Mouse (Mus musculus): ENCODE data around the gene Tspyl3. TPM values are rescaled to one million over a fixed set of nuclear protein-coding genes. Genes with fewer than 3 reads are reported as not detected.

Gene Tspyl3
- polyA plus RNA-seq, 1 experiment from 2014 or later, result 7.4 TPM

- Histone ChIP-seq H3K4me3 (ENCODE audit: low read depth, low read length) (no peak overlapping the region), H3K36me3 (ENCODE audit: control insufficient read depth, insufficient read depth, low read length) (no peaks in the 10 kb centered on the region), H3K9ac (ENCODE audit: low read depth, low read length) (no peak overlapping the region), H3K27me3 (ENCODE audit: control insufficient read depth, insufficient read depth, low read length) (no peaks in the 10 kb centered on the region), H3K4me1 (replicated peaks; ENCODE audit: control insufficient read depth, insufficient read depth, low read length) (no peaks in the 10 kb centered on the region), H3K9me3 (ENCODE audit: control insufficient read depth, low read length) (no peaks in the 10 kb centered on the region), H3K4me2 (replicated peaks; ENCODE audit: low read depth, low read length) (no peak overlapping the region), H3K27ac (ENCODE audit: low read depth, low read length) (no peak overlapping the region)
- 87% methylated on average over 10 of the region's 10 CpGs for WGBS
- no peak for DNase-seq (ENCODE audit: low spot score)
- ATAC-seq (ENCODE audit: low FRiP score), result no peak
Observed at GRCm38 (mm10) chr2:153217826-153218340, 7.4 kb downstream of the Tspyl3 start.

GRCm38 (mm10) chr2:153215421-153215820 is 9.8 kb downstream of the Tspyl3 start:
- H3K27me3 ChIP-seq (ENCODE audit: control insufficient read depth, insufficient read depth, low read length), result no peaks in the 10 kb centered on the region
- H3K36me3 ChIP-seq (ENCODE audit: control insufficient read depth, insufficient read depth, low read length), result no peaks in the 10 kb centered on the region
- H3K9me3 ChIP-seq (ENCODE audit: control insufficient read depth, low read length), result no peaks in the 10 kb centered on the region
- H3K4me1 ChIP-seq (replicated peaks; ENCODE audit: control insufficient read depth, insufficient read depth, low read length), result no peaks in the 10 kb centered on the region
- H3K4me3 ChIP-seq (ENCODE audit: low read depth, low read length), result no peak overlapping the region
- DNase-seq (ENCODE audit: low spot score), result no peak
- no peak for ATAC-seq (ENCODE audit: low FRiP score)
- no peak overlapping the region for H3K27ac ChIP-seq (ENCODE audit: low read depth, low read length)
- H3K9ac ChIP-seq (ENCODE audit: low read depth, low read length), result no peak overlapping the region
- no peak overlapping the region for H3K4me2 ChIP-seq (replicated peaks; ENCODE audit: low read depth, low read length)
- 84% methylated on average over 4 of the region's 4 CpGs for WGBS

- Histone ChIP-seq H3K36me3 (ENCODE audit: control insufficient read depth, insufficient read depth, low read length) (no peaks in the 10 kb centered on the region), H3K4me2 (replicated peaks; ENCODE audit: low read depth, low read length) (no peak overlapping the region), H3K27me3 (ENCODE audit: control insufficient read depth, insufficient read depth, low read length) (no peaks in the 10 kb centered on the region), H3K4me1 (replicated peaks; ENCODE audit: control insufficient read depth, insufficient read depth, low read length) (no peaks in the 10 kb centered on the region), H3K4me3 (ENCODE audit: low read depth, low read length) (no peak overlapping the region), H3K9ac (ENCODE audit: low read depth, low read length) (no peak overlapping the region), H3K27ac (ENCODE audit: low read depth, low read length) (no peak overlapping the region), H3K9me3 (ENCODE audit: control insufficient read depth, low read length) (no peaks in the 10 kb centered on the region)
- WGBS, result 84% methylated on average over 6 of the region's 6 CpGs
- DNase-seq (ENCODE audit: low spot score) (no peak), ATAC-seq (ENCODE audit: low FRiP score) (no peak)
Observed at GRCm38 (mm10) chr2:153214771-153215259, 10.4 kb downstream of the Tspyl3 start.

- Histone ChIP-seq H3K4me3 (ENCODE audit: low read depth, low read length) (no peak overlapping the region), H3K4me1 (replicated peaks; ENCODE audit: control insufficient read depth, insufficient read depth, low read length) (no peaks in the 10 kb centered on the region), H3K9me3 (ENCODE audit: control insufficient read depth, low read length) (no peaks in the 10 kb centered on the region), H3K9ac (ENCODE audit: low read depth, low read length) (no peak overlapping the region), H3K36me3 (ENCODE audit: control insufficient read depth, insufficient read depth, low read length) (0 out of 2 replicates have a peak, but pooled peaks cover 2% of the 10 kb centered on the region), H3K27ac (ENCODE audit: low read depth, low read length) (no peak overlapping the region), H3K27me3 (ENCODE audit: control insufficient read depth, insufficient read depth, low read length) (no peaks in the 10 kb centered on the region), H3K4me2 (replicated peaks; ENCODE audit: low read depth, low read length) (no peak overlapping the region)
- ATAC-seq (ENCODE audit: low FRiP score), result no peak
- DNase-seq (ENCODE audit: low spot score), result no peak
- WGBS, result 87% methylated on average over 4 of the region's 4 CpGs
Observed at GRCm38 (mm10) chr2:153213351-153213750, 11.9 kb downstream of the Tspyl3 start.

GRCm38 (mm10) chr2:153211451-153211850 is 13.8 kb downstream of the Tspyl3 start:
- Histone ChIP-seq H3K4me2 (replicated peaks; ENCODE audit: low read depth, low read length) (no peak overlapping the region), H3K9ac (ENCODE audit: low read depth, low read length) (no peak overlapping the region), H3K4me3 (ENCODE audit: low read depth, low read length) (no peak overlapping the region), H3K36me3 (ENCODE audit: control insufficient read depth, insufficient read depth, low read length) (0 out of 2 replicates have a peak, but pooled peaks cover 2% of the 10 kb centered on the region), H3K27me3 (ENCODE audit: control insufficient read depth, insufficient read depth, low read length) (no peaks in the 10 kb centered on the region), H3K27ac (ENCODE audit: low read depth, low read length) (no peak overlapping the region), H3K9me3 (ENCODE audit: control insufficient read depth, low read length) (no peaks in the 10 kb centered on the region), H3K4me1 (replicated peaks; ENCODE audit: control insufficient read depth, insufficient read depth, low read length) (no peaks in the 10 kb centered on the region)
- DNase-seq (ENCODE audit: low spot score) (no peak), ATAC-seq (ENCODE audit: low FRiP score) (no peak)
- 93% methylated on average over 5 of the region's 5 CpGs for WGBS

GRCm38 (mm10) chr2:153209286-153209685 is 16.0 kb downstream of the Tspyl3 start:
- Histone ChIP-seq H3K9ac (ENCODE audit: low read depth, low read length) (no peak overlapping the region), H3K36me3 (ENCODE audit: control insufficient read depth, insufficient read depth, low read length) (0 out of 2 replicates have a peak, but pooled peaks cover 5% of the 10 kb centered on the region), H3K9me3 (ENCODE audit: control insufficient read depth, low read length) (no peaks in the 10 kb centered on the region), H3K27ac (ENCODE audit: low read depth, low read length) (no peak overlapping the region), H3K27me3 (ENCODE audit: control insufficient read depth, insufficient read depth, low read length) (no peaks in the 10 kb centered on the region), H3K4me1 (replicated peaks; ENCODE audit: control insufficient read depth, insufficient read depth, low read length) (no peaks in the 10 kb centered on the region), H3K4me2 (replicated peaks; ENCODE audit: low read depth, low read length) (no peak overlapping the region), H3K4me3 (ENCODE audit: low read depth, low read length) (no peak overlapping the region)
- DNase-seq (ENCODE audit: low spot score), result no peak
- 90% methylated on average over 5 of the region's 5 CpGs for whole genome bisulfite sequencing
- ATAC-seq (ENCODE audit: low FRiP score), result no peak

- no peak overlapping the region for H3K4me3 ChIP-seq (ENCODE audit: low read depth, low read length)
- H3K27ac ChIP-seq (ENCODE audit: low read depth, low read length), result no peak overlapping the region
- H3K4me2 ChIP-seq (replicated peaks; ENCODE audit: low read depth, low read length), result no peak overlapping the region
- ATAC-seq (ENCODE audit: low FRiP score), result no peak
- H3K36me3 ChIP-seq (ENCODE audit: control insufficient read depth, insufficient read depth, low read length), result 0 out of 2 replicates have a peak, but pooled peaks cover 5% of the 10 kb centered on the region
- no peaks in the 10 kb centered on the region for H3K27me3 ChIP-seq (ENCODE audit: control insufficient read depth, insufficient read depth, low read length)
- no peaks in the 10 kb centered on the region for H3K9me3 ChIP-seq (ENCODE audit: control insufficient read depth, low read length)
- H3K4me1 ChIP-seq (replicated peaks; ENCODE audit: control insufficient read depth, insufficient read depth, low read length), result no peaks in the 10 kb centered on the region
- no peak for DNase-seq (ENCODE audit: low spot score)
- WGBS, result 100% methylated on average over 2 of the region's 2 CpGs
- H3K9ac ChIP-seq (ENCODE audit: low read depth, low read length), result no peak overlapping the region
Observed at GRCm38 (mm10) chr2:153208149-153208548, 17.1 kb downstream of the Tspyl3 start.

GRCm38 (mm10) chr2:153202766-153203165 is 22.5 kb downstream of the Tspyl3 start:
- Histone ChIP-seq H3K9me3 (ENCODE audit: control insufficient read depth, low read length) (no peaks in the 10 kb centered on the region), H3K9ac (ENCODE audit: low read depth, low read length) (no peak overlapping the region), H3K36me3 (ENCODE audit: control insufficient read depth, insufficient read depth, low read length) (peaks cover 5% of the 10 kb centered on the region; the same call in 1 of the 2 replicates), H3K27me3 (ENCODE audit: control insufficient read depth, insufficient read depth, low read length) (no peaks in the 10 kb centered on the region), H3K4me3 (ENCODE audit: low read depth, low read length) (no peak overlapping the region), H3K4me2 (replicated peaks; ENCODE audit: low read depth, low read length) (no peak overlapping the region), H3K27ac (ENCODE audit: low read depth, low read length) (no peak overlapping the region), H3K4me1 (replicated peaks; ENCODE audit: control insufficient read depth, insufficient read depth, low read length) (no peaks in the 10 kb centered on the region)
- DNase-seq (ENCODE audit: low spot score) (no peak), ATAC-seq (ENCODE audit: low FRiP score) (no peak)
- 68% methylated on average over 1 of the region's 1 CpGs for WGBS

GRCm38 (mm10) chr2:153199114-153199513 is 26.1 kb downstream of the Tspyl3 start:
- no peaks in the 10 kb centered on the region for H3K4me1 ChIP-seq (replicated peaks; ENCODE audit: control insufficient read depth, insufficient read depth, low read length)
- H3K27me3 ChIP-seq (ENCODE audit: control insufficient read depth, insufficient read depth, low read length), result no peaks in the 10 kb centered on the region
- H3K9ac ChIP-seq (ENCODE audit: low read depth, low read length), result no peak overlapping the region
- ATAC-seq (ENCODE audit: low FRiP score), result no peak
- 93% methylated on average over 2 of the region's 2 CpGs for WGBS
- H3K36me3 ChIP-seq (ENCODE audit: control insufficient read depth, insufficient read depth, low read length), result peaks cover 3% of the 10 kb centered on the region; the same call in 1 of the 2 replicates
- no peak overlapping the region for H3K27ac ChIP-seq (ENCODE audit: low read depth, low read length)
- no peaks in the 10 kb centered on the region for H3K9me3 ChIP-seq (ENCODE audit: control insufficient read depth, low read length)
- no peak overlapping the region for H3K4me3 ChIP-seq (ENCODE audit: low read depth, low read length)
- H3K4me2 ChIP-seq (replicated peaks; ENCODE audit: low read depth, low read length), result no peak overlapping the region
- no peak for DNase-seq (ENCODE audit: low spot score)
